Mouse (Mus musculus): ENCODE measurements around the gene Mettl5.
"Not testable (repeated sequence)": the region's sequence is repeated elsewhere in the genome, so short reads cannot be mapped to it uniquely, and the experiment has no call there.

The Mettl5 gene

GRCm38 (mm10) chr2:69885451-69886305 lies at the start of gene Mettl5:
Gene Mettl5, minus strand, starts transcription at chr2:69885615.
- DNase-seq: peak; percentile 94 to 95

DNA sequence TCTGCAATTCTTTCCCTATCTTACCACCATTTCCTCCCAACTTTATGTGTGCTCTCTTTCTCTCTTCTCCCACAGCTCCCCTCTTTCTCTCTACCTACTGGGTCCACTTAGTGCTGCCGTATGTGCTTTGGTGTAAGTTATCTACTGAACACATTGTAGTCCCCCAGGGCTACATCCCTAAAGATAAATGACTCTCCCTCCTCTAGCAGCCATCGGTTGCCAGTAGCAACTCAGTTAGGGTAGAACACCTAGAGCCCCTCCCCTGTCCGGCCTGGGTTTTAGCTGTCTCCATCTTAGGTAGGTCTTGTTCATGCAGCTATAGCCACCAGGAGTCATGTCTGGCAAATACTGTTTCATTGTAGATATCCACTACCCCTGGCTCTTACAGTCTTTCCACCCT lies 39.5 kb upstream of the Mettl5 start:
- no peak for DNase-seq

DNA sequence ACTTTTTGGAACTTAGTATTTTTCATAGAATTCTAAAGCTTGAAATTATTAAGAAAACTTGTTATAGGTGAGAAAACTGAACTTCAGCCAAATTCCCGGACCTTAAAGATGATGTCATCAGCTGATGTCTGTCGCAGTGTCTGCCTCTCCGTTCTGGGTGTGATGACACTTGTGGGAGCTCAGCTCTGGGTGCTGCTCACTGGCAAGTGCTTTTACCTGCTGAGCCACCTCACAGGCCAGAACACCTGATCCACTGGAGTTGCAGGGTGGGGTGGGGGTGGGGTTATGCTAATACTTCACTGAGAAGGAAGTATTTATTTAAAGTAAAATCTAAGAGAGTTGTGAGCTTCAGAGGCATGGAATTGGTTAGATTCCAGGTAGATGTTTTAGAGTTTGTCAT lies 31.9 kb upstream of the Mettl5 start:
- DNase-seq: no peak

GRCm38 (mm10) chr2:69912801-69913200 lies 27.4 kb upstream of the Mettl5 start:
- no peak for DNase-seq

GRCm38 (mm10) chr2:69907394-69907793 lies 22.0 kb upstream of the Mettl5 start:
- DNase-seq: not testable (repeated sequence)

GRCm38 (mm10) chr2:69903541-69903940 lies 18.1 kb upstream of the Mettl5 start:
- DNase-seq: no peak

DNA sequence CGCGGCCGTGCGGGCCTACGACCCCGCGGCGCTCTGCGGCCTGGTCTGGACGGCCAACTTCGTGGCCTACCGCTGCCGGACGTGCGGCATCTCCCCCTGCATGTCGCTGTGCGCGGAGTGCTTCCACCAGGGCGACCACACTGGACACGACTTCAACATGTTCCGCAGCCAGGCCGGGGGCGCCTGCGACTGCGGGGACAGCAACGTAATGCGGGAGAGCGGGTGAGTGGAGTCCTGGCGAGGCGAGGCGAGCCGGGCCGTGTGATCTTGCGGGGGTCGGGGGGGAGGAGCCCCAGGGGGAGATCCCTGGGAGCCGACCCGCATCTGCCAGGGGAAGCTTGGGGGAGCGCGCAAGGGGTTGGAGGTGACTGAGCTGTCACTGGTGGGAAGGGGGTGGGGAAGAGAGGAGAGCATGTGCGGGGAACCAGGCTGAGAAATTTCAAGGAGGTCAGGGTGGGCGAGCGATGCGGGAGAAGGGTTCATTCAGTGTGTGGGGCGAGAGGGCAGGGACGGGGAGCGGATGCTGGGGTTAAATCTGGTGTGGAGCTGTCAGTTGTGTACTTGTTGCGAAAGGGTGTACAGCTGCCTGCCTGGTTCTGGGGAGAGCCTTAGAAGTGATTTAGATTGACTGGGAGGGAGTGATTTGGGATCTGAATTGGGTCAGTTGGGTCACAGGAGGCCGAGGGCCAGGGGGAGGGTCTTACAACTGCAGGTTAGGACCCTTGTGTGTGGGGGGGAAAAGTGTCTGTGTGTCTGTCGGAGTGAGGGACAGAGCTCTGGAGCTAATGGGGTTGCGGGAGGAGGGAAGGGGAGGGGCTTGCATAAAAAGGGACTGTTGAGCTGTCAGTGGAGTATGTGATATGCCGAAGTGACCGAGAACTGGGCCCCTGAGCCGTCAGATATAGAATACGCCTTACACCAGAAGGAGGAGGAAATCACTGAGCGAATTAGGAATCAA lies 12.5 kb upstream of the Mettl5 start:
- DNase-seq: peak; percentile 60 to 66

- peak; percentile 99 for DNase-seq
Measured at GRCm38 (mm10) chr2:69897039-69897617, 11.7 kb upstream of the Mettl5 start, which contains the start of gene Ubr3. Gene Ubr3, plus strand, starts transcription at chr2:69897246.

DNA sequence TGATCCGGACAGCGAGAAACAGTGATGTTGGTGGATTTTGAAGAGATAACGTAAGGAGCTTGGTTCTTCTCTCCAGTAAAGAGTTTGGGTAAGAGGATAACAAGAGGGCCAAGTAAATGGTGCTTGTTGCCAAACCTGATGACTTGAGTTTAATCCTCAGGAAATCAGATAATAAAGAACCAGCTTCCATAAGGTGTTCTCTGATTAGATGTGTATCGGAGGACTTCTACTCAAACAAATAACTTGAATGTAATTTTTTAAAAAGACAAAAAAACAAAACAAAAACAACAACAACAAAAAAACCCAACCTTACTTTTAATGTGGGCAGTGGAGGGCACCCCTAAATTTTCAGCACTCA lies 10.8 kb upstream of the Mettl5 start:
- DNase-seq: no peak

- peak in 1 of 2 experiments; percentile 30 for DNase-seq
Measured at GRCm38 (mm10) chr2:69895502-69896223, 10.2 kb upstream of the Mettl5 start.

DNA sequence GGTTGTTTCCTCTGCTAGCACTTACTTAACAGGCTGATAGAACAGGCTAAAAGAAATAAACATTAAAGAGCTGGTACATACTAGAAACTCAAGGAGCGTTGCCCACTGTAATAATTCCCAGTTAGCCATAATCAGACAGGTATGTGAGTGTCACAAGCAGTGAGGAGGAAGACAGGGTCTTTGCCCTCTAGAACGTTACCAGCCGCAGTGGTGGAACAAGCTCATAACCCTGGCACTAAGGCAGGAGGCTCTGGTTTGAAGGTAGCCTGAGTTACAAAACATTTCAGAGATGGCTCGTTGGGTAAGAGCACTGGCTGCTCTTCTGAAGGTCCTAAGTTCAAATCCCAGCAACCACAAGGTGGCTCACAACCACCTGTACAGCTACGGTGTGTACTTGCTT lies 8.5 kb upstream of the Mettl5 start:
- DNase-seq: no peak

- DNase-seq: no peak
Measured at GRCm38 (mm10) chr2:69893145-69893544, 7.7 kb upstream of the Mettl5 start.

GRCm38 (mm10) chr2:69890843-69891242 lies 5.4 kb upstream of the Mettl5 start:
- no peak for DNase-seq

- DNase-seq: no peak
Measured at GRCm38 (mm10) chr2:69888957-69889356, 3.5 kb upstream of the Mettl5 start.

DNA sequence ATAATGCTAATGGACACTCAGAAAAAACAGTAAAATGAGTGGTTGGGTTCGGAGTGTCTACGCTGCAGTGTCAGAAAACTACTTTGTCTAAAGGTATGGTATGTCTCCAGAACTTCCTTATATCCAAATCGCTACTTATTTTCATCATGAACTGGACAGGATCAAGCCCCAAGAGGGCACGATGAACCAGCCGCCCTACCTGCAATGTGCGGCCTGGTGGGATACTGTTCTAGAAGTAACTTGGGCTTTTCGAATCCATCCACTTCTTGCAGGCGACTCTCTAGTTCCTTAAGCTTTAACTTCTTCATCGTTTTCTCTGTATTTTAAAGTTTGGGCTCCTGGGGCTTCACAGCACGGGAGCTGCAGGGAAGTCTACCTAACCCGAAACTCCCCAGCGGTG lies 365 bp downstream of the Mettl5 start:
- no peak for DNase-seq

- no peak for DNase-seq
Measured at GRCm38 (mm10) chr2:69884581-69884980, 834 bp downstream of the Mettl5 start.

- no peak for DNase-seq
Measured at GRCm38 (mm10) chr2:69883990-69884391, 1.4 kb downstream of the Mettl5 start.

- no peak for DNase-seq
Measured at GRCm38 (mm10) chr2:69862117-69862657, 23.2 kb downstream of the Mettl5 start.

GRCm38 (mm10) chr2:69861485-69862091 lies 23.8 kb downstream of the Mettl5 start, which contains the start of gene Ssb:
Gene Ssb, plus strand, starts transcription at chr2:69861562.
- DNase-seq: peak; percentile 96 to 98

DNA sequence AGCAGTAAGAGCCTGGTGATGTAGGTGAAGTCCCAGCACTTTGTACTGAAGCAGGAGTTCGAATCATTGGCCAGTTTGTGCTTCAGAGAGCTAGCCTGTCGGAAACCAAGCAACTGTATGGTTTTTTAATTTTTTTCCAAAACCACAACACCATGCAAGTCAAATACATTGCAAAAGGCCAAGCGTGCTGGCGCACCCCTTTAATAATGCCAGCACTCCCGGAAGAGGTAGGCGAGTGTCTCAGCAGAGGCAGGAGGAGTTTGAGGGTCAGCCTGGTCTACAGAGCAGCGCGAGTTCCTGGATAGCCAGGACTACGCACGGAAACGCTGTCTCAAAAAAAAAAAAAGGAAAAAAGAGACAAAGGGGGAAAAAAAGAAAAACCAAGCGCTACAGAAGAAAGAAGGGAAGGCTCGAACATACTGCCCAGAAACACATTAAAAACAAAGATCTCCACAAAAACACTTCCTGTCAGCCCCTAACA lies 24.4 kb downstream of the Mettl5 start:
- peak; percentile 35 to 42 for DNase-seq

DNA sequence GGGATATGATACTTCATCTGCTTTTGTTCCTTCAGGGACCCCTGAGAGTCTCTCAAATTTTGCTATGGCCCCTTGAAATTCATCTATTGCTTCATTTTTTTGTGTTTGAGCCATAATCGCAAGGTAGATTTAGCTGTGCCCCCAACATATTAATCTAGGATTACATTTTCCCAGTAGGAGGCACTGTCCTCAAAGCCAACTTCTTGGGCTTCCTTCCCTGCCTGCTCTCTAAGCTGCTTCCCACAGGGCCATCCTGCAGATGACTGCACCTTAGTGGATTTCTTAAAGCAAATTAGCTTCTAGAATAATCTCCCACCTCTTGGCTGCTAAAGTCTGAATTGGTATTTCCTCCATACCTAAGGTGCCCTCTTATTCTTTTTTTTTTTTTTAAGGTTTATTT lies 27.5 kb downstream of the Mettl5 start:
- DNase-seq: no peak

All from cerebellum, postnatal 10 days (tissue).